Mouse (Mus musculus) hindbrain, embryonic 12.5 days (tissue): ENCODE data around the gene Ndufs6. TPM values are rescaled to one million over a fixed set of nuclear protein-coding genes. Genes with fewer than 3 reads are reported as not detected.

Source experiments
- ATAC-seq: fragments of 200-750 bp; cut with Nextera tagmentation; 2 replicates; pipeline ENCODE4 v1.8.0; 2017; ENCODE audit warnings: moderate TSS enrichment; ENCODE audit not compliant: low FRiP score
- H3K27ac ChIP-seq: fragments of 300-500 bp; sonication (generic); 2 replicates; pipeline ENCODE4 v1.5.1; 2016; ENCODE audit warnings: mild to moderate bottlenecking
- H3K27me3 ChIP-seq: fragments of 300-500 bp; sonication (generic); 2 replicates; pipeline ENCODE4 v1.6.1; 2016; ENCODE audit warnings: mild to moderate bottlenecking
- H3K36me3 ChIP-seq: fragments of 300-500 bp; sonication (generic); 2 replicates; pipeline ENCODE4 v1.6.1; 2016; ENCODE audit warnings: mild to moderate bottlenecking
- H3K4me1 ChIP-seq: fragments of 300-500 bp; sonication (generic); 2 replicates; pipeline ENCODE4 v1.6.1; 2016
- H3K4me2 ChIP-seq: fragments of 300-500 bp; sonication (generic); replicated peaks from 2 replicates; pipeline ENCODE4 v1.6.1; 2016; ENCODE audit warnings: mild to moderate bottlenecking
- H3K4me3 ChIP-seq: fragments of 300-500 bp; sonication (generic); 2 replicates; pipeline ENCODE4 v1.5.1; 2016; ENCODE audit warnings: mild to moderate bottlenecking
- H3K9ac ChIP-seq: fragments of 300-500 bp; sonication (generic); 2 replicates; pipeline ENCODE4 v1.6.1; 2016; ENCODE audit warnings: mild to moderate bottlenecking, moderate library complexity
- H3K9me3 ChIP-seq: fragments of 300-500 bp; sonication (generic); replicated peaks from 2 replicates; pipeline ENCODE4 v1.6.1; 2016; ENCODE audit warnings: mild to moderate bottlenecking
- WGBS: fragments of 180-500 bp; shearing (Covaris S2); methylation state at CpG from one replicate; pipeline ENCODE4 v1.1.7; 2016; 5-methylcytosine and 5-hydroxymethylcytosine counted together
- polyA plus RNA-seq: library from polyadenylated mRNA; unstranded; fragments of >200 nt; fragmentation: Nextera tagmentation; extraction: Ambion mirVana; gene quantifications from 2 replicates; pipeline ENCODE4 v1.2.1, GENCODE M21; 2016

The Ndufs6 gene
- polyA plus RNA-seq, 1 experiment from 2014 or later = 312 TPM

DNA sequence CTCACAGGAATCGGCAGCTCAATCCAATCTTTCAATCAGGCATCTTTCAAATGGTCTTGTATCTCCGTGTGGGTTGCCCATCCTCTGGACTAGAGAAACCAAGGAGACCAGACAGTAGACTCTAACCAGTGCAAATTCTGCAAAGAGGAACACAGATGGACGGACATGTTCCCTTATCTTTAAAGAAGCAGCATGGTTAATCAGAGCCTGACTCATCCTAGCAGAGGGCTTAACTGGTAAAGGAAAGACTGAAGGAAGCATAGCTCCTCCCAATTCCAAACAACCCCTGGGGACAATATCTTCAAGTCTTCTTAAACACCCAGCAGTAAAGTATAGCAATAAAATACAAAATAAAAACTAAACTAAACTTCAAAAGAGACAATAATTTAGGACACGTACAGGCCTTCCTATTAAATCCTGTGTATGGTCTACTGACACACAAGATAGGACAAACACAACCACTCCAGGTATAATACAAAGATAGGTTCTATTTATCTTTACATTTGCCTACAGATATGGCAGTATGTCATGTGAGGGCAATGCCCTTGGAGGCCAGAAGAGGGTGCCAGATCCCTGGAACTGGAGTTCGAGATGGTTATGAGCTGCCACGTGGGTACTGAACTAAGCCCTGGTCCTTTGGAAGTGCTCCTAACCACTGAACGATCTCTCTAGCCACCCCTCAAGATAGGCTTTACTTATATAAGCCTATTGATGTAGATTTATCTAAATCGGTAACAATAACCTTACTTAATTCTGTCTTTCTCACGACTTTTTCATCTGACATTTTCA lies 17.0 kb upstream of the Ndufs6 start:
- 81% methylated on average over 9 of the region's 9 CpGs for WGBS

DNA sequence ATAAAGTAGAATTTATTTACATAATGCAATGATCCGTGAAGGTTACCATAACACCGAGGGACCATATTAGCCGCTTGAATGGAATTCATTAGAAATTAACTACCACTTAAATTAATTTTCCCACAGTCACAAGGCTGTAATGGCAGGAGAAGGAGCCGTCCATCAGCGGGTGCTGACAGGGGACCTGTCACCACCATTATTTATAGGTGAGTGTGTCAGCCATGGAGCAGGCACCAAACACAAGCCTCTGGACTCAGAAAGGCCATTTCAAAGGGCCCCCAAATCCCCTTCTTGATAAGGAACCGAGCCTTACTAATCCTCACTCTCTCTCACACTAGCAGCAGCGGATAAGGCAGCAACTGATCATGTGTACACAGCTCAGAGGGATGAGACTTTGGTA lies 8.4 kb upstream of the Ndufs6 start:
- no peak overlapping the region for H3K4me3 ChIP-seq
- H3K9ac ChIP-seq = no peak overlapping the region
- peak; percentile 33; the same call in 1 of the 2 replicates for ATAC-seq
- no peak overlapping the region for H3K27ac ChIP-seq
- no peaks in the 10 kb centered on the region for H3K36me3 ChIP-seq
- H3K4me2 ChIP-seq = no peak overlapping the region
- no peaks in the 10 kb centered on the region for H3K9me3 ChIP-seq
- H3K27me3 ChIP-seq = peaks cover 3% of the 10 kb centered on the region
- WGBS = 49% methylated on average over 7 of the region's 7 CpGs
- H3K4me1 ChIP-seq = peaks cover 11% of the 10 kb centered on the region; the same call in 1 of the 2 replicates

More for the DNA sequence above, 17.0 kb upstream of the Ndufs6 start:
- Histone ChIP-seq H3K27ac (no peak overlapping the region), H3K4me2 (no peak overlapping the region), H3K36me3 (no peaks in the 10 kb centered on the region), H3K27me3 (no peaks in the 10 kb centered on the region; the same call in 1 of the 2 replicates), H3K4me1 (no peaks in the 10 kb centered on the region), H3K4me3 (no peak overlapping the region), H3K9me3 (no peaks in the 10 kb centered on the region), H3K9ac (no peak overlapping the region)
- no peak for ATAC-seq

DNA sequence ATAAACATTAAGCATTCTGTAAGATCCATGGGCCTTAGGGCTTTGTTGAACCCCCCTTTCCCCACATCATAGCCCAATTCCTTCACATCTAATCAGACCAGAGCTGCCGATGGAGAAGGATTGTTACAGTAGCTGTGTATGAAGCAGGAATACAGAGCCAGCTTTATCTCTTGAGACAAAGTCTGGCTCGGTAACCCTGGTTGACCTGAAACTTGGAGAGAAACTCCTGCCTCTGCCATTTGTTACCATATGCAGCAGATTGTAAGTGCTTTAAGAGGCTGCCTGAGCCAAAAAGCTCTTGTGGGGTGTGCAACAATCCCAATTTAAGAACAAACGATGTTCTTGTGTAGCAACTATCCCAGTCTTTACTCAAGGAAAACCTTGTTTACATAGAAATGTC lies 3.4 kb upstream of the Ndufs6 start:
- H3K9ac ChIP-seq = peak overlapping the region; percentile 86
- ATAC-seq = no peak
- peak overlapping the region; percentile 95 for H3K4me2 ChIP-seq
- no peaks in the 10 kb centered on the region for H3K9me3 ChIP-seq
- H3K27me3 ChIP-seq = no peaks in the 10 kb centered on the region
- H3K4me1 ChIP-seq = peaks cover 23% of the 10 kb centered on the region
- peak overlapping the region; percentile 94 for H3K4me3 ChIP-seq
- H3K36me3 ChIP-seq = no peaks in the 10 kb centered on the region
- no peak overlapping the region for H3K27ac ChIP-seq
- whole genome bisulfite sequencing = 84% methylated on average over 3 of the region's 3 CpGs

DNA sequence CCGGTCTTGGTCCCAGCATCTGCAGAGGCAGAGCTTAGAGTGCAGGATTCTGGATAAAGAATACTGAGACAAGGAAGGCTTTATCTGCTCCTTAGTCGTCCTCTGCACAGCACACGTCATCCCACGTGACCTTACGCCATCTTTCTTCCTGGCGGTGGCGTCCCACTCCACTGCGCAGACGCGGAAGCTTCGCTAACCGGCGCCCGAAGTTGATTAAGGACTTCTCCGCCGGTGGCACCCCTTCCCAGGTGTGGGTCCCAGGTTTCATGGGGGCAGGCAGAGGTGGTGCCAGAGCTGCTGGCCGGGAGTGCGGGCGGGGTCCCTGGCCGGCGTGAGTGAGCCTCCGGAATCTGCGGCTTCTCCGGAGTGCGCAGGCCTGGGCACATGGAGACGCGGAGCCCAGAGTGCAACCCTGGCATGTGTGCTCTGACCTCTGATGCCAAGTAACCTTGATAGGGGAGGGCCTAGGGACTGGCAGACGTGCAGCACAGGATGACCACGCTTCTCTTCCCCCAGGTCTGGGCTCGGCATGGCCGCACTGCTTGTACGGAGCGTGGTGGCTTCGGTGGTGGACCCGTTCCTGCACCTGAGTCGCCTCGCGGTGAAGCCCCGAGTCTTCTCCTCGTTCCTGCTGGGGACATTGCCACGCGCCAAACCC lies 2.6 kb upstream of the Ndufs6 start:
- 0 out of 2 replicates have a peak, but pooled peaks cover 3% of the 10 kb centered on the region for H3K36me3 ChIP-seq
- H3K27ac ChIP-seq = peak overlapping the region; percentile 82
- under 1% methylated on average over 42 of the region's 42 CpGs for WGBS
- H3K9me3 ChIP-seq = no peaks in the 10 kb centered on the region
- peak overlapping the region; percentile 95 for H3K4me2 ChIP-seq
- H3K27me3 ChIP-seq = no peaks in the 10 kb centered on the region
- H3K9ac ChIP-seq = peak overlapping the region; percentile 86
- peak; percentile 93 for ATAC-seq
- peaks cover 17% of the 10 kb centered on the region for H3K4me1 ChIP-seq
- H3K4me3 ChIP-seq = peak overlapping the region; percentile 94

DNA sequence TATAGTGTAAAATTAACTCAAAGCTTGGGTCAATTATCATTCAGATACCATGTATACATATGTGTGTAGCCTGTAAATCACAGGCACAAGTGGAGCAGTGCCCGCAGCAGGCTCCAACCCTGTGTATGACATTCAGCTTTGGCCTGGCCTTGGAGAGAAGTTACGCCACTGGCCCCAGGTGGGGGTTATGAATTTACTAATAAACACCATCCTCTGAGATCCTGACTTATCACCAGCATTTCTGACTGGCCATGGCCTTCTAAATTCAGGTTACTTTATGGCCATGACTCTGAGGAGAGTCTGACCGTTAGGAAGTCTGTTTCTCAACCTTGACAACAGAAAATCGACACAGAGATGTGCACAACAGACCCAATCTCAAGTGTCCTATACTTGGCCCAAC lies 4.9 kb downstream of the Ndufs6 start:
- no peak overlapping the region for H3K27ac ChIP-seq
- H3K4me3 ChIP-seq = no peak overlapping the region
- 96% methylated on average over 4 of the region's 4 CpGs for WGBS
- no peak overlapping the region for H3K4me2 ChIP-seq
- peaks cover 53% of the 10 kb centered on the region for H3K36me3 ChIP-seq
- H3K9ac ChIP-seq = no peak overlapping the region
- H3K27me3 ChIP-seq = no peaks in the 10 kb centered on the region
- H3K9me3 ChIP-seq = no peaks in the 10 kb centered on the region
- peaks cover 20% of the 10 kb centered on the region for H3K4me1 ChIP-seq
- ATAC-seq = no peak

DNA sequence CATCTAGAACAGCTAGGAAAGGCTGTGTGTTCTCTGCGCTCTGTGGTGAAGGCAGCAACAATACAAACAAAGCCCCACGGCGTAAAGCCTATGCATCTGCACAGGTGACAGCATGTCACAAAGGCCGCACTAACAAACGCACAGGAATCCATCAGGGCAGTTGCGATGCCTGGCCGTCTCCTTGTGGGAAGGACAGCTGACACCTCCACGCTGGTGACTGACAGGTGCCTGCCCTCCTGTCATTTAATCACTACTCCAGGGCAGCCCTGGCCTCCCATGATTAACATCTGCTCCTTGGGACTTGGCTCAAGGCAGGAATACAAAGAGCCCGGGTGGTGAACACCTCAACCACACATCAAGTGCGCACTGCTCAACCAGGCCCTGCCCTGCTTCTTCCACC lies 5.7 kb downstream of the Ndufs6 start:
- no peaks in the 10 kb centered on the region for H3K27me3 ChIP-seq
- ATAC-seq = no peak
- peaks cover under 1% of the 10 kb centered on the region; the same call in 1 of the 2 replicates for H3K9me3 ChIP-seq
- no peak overlapping the region for H3K4me2 ChIP-seq
- no peak overlapping the region for H3K9ac ChIP-seq
- WGBS = 84% methylated on average over 10 of the region's 10 CpGs
- no peak overlapping the region for H3K4me3 ChIP-seq
- H3K4me1 ChIP-seq = peaks cover 18% of the 10 kb centered on the region
- no peak overlapping the region for H3K27ac ChIP-seq
- peaks cover 61% of the 10 kb centered on the region for H3K36me3 ChIP-seq

DNA sequence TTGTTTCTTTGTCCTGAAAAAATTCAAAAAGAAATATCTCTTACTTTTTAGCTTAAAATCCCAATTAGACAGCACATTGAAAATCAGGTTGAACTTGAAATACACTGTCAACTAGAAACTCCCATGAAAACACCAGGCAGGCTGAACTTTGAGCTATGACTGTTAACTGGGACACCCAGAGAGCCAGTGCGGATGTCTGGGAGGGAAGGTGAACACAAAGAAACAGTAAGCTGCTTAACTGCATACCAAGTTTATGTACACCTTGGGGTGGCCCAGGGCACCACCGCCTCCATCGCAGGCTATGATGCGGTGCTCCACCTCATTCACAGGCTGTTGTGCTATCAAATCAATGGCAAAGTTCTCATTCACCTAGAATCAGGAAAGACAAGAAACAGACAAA lies 8.3 kb downstream of the Ndufs6 start:
- peaks cover 6% of the 10 kb centered on the region for H3K9me3 ChIP-seq
- WGBS = 96% methylated on average over 4 of the region's 4 CpGs
- H3K9ac ChIP-seq = no peak overlapping the region
- peaks cover 63% of the 10 kb centered on the region for H3K36me3 ChIP-seq
- ATAC-seq = no peak
- H3K4me3 ChIP-seq = no peak overlapping the region
- peaks cover 8% of the 10 kb centered on the region for H3K4me1 ChIP-seq
- no peak overlapping the region for H3K27ac ChIP-seq
- no peak overlapping the region for H3K4me2 ChIP-seq
- no peaks in the 10 kb centered on the region for H3K27me3 ChIP-seq

DNA sequence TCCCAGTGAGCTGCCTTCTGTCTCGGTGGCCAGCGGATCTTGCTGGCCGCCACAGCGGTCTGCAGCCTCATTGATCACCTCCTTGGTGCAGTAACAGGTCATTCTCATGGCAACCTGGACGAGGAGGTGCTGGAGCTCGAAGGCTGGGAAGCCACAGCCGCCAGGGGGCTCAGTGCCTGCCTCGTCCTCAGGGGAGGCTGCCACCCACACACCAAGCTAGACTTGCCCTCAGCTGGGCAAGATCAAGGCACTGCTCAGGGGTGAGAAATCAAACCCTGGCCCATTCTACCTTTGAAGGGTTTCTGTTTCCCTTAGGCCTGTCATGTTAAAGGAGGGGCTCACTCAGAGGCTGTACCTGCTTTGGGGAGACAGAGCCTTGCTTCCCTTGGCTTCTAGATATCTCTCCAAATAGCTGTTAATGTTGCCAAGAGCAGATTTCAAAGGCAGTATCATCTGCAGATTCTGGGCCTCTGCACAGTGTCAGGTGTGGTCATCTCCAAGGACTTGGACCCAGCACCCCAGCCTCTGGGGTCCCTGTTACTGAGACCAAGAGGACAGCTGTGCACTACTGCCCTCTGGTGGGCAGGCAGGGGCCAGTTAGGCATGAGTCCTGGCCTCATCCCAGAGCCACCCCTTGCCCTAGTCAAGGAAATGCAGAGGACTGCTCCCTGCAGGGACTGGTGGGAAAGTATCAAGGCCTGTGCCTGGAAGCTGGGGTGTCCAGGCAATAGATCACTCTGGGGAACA lies 18.0 kb downstream of the Ndufs6 start:
- H3K27ac ChIP-seq = no peak overlapping the region
- H3K4me2 ChIP-seq = no peak overlapping the region
- H3K36me3 ChIP-seq = no peaks in the 10 kb centered on the region
- no peak overlapping the region for H3K4me3 ChIP-seq
- peaks cover 40% of the 10 kb centered on the region for H3K27me3 ChIP-seq
- H3K9ac ChIP-seq = no peak overlapping the region
- no peaks in the 10 kb centered on the region for H3K9me3 ChIP-seq
- 20% methylated on average over 8 of the region's 8 CpGs for WGBS
- ATAC-seq = peak; percentile 63
- H3K4me1 ChIP-seq = peaks cover 14% of the 10 kb centered on the region

DNA sequence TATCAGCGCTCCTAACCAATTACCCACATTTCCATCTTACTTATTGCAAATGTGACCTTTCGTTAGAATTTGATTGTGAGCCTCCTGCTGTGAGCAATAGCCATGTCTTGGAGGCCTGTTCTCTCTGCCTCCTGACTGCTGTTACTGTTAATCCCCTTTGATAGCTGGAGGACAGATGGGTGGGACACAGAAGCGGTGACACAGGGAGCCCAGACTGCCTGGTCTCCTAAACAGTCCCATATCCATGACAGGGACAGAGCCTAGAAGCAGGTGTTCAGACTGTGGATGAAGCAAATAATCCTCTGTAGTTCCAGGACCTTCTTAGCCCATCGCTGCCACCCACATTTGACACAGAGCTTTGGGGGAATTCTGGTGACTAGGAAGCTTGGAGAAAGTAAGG lies 21.9 kb downstream of the Ndufs6 start:
- ATAC-seq = 0 out of 2 replicates have a peak, but pooled peaks have one; percentile 27
- Histone ChIP-seq H3K9ac (no peak overlapping the region), H3K36me3 (no peaks in the 10 kb centered on the region), H3K4me1 (peaks cover 15% of the 10 kb centered on the region), H3K4me3 (no peak overlapping the region), H3K27ac (no peak overlapping the region), H3K27me3 (peaks cover 40% of the 10 kb centered on the region), H3K4me2 (no peak overlapping the region), H3K9me3 (no peaks in the 10 kb centered on the region)
- WGBS = 56% methylated on average over 4 of the region's 4 CpGs

DNA sequence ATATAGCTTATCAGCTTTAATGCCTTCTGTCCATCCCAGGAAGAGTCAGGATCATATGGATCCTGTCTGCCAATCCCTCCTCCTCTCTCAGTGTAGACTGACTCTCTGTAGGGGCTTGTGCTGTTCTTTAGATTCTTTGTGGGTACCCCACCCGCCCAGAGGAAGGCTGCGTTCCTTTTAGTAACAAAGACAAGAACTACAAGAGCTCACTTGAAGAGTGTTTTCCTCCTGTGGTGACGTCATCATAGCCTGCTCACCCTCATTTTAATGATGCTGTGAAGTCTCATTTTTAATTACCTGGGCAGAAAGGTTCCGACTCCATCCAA lies 22.3 kb downstream of the Ndufs6 start:
- Histone ChIP-seq H3K36me3 (no peaks in the 10 kb centered on the region), H3K4me2 (no peak overlapping the region), H3K4me1 (peaks cover 15% of the 10 kb centered on the region), H3K9ac (no peak overlapping the region), H3K27ac (peak overlapping the region; percentile 60), H3K27me3 (peaks cover 37% of the 10 kb centered on the region), H3K9me3 (no peaks in the 10 kb centered on the region), H3K4me3 (no peak overlapping the region)
- WGBS = 54% methylated on average over 4 of the region's 4 CpGs
- peak; percentile 4; the same call in 1 of the 2 replicates for ATAC-seq

DNA sequence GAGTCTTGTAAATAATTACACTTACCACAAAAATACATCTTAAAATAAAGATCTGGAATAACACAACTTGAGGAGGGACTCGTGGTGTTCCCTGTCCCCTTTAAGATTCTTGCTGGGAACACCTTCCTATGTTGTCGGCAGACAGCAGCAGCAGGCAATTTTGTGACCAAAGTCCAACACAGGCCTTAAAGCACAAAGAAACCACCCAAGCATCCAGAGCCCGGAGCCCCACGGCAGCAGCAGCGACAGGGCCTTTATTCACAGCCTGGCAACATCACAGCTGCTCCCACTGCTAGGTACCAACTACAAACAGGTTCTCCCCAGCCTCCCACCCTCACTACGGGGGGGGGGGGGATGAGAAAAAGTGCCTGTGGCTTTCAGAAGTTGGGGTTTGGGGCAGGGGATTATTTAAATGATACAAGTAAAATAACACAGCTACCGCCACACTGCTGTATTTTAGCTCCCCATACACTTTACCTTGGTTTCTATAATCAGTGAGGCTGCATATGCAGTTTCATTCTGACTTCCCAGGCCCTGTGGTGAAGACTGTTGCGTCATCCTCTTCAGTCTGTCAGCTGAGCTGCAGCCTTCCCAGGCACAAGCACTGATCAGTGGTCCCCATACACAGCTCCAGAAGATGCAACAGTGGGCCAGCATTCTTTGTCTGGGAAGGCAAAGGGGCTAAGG lies 22.8 kb downstream of the Ndufs6 start:
- Histone ChIP-seq H3K4me3 (no peak overlapping the region), H3K4me2 (no peak overlapping the region), H3K36me3 (no peaks in the 10 kb centered on the region), H3K27ac (peak overlapping the region; percentile 60), H3K9me3 (no peaks in the 10 kb centered on the region), H3K9ac (peak overlapping the region; percentile 23; the same call in 1 of the 2 replicates), H3K4me1 (peaks cover 15% of the 10 kb centered on the region), H3K27me3 (peaks cover 37% of the 10 kb centered on the region)
- 36% methylated on average over 8 of the region's 8 CpGs for WGBS
- ATAC-seq = peak; percentile 21; the same call in 1 of the 2 replicates

DNA sequence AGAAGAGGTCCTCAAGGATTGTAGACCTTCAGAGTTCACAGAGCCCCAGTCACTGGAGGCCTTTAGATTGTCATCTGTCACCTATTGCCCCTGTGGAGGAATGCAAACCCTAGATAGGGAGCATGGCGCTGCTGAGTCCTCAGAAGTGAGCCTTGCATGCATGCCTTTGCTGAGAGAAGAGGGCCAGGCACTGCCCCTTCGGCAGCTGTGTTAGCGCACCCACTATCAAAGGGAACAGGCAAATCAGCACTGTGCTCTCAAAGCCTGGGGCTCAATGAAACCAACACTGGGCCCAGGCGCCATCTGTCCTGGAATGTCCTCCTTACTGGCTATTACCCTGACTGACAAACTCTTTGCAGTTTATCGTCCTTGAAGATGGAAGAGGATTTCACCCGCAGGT lies 23.6 kb downstream of the Ndufs6 start:
- Histone ChIP-seq H3K9ac (no peak overlapping the region), H3K4me3 (no peak overlapping the region), H3K4me2 (no peak overlapping the region), H3K27me3 (peaks cover 33% of the 10 kb centered on the region), H3K36me3 (no peaks in the 10 kb centered on the region), H3K9me3 (no peaks in the 10 kb centered on the region), H3K4me1 (peaks cover 13% of the 10 kb centered on the region), H3K27ac (no peak overlapping the region)
- WGBS = 59% methylated on average over 6 of the region's 6 CpGs
- ATAC-seq = no peak
